ENCODE assay signal across 11 mouse cellular contexts in genomic region chr16:77166722-77167121, GRCm38 (mm10).
A peak's percentile ranks its signal among the peaks of the same experiment; 100 is the strongest.
DNase-seq lines count a peak whose midpoint lies in the region; ATAC-seq and TF ChIP-seq lines count a peak whose summit lies in the region.
"Had no signal": no experiment of that assay in that cellular context is flagged by ENCODE, and none has a peak within 500 bp of the region (broad histone marks: within the 10 kb centered on the region; RNA-seq: fewer than 3 reads in every experiment).

No protein-coding gene starts in this region.

- ATAC-seq in forebrain, embryonic 11.5 days (replicated peaks; ENCODE audit: low FRiP score) = no peak

- no peak for TF ChIP-seq CTCF in cerebellum, adult 2 months (IDR thresholded peaks at IDR 0.05; ENCODE audit: borderline replicate concordance, insufficient read depth, low read depth, low read length)
- peak; percentile 72 for TF ChIP-seq CTCF in layer of hippocampus, adult 2 months (conservative IDR thresholded peaks at IDR 0.05)

- no peaks in the 10 kb centered on the region for H3K36me3 ChIP-seq in forebrain, embryonic 11.5 days (ENCODE audit: control insufficient read depth, insufficient read depth, low read length)
- H3K36me3 ChIP-seq: hindbrain, embryonic 15.5 days; limb, embryonic 12.5 days had no signal

- H3K4me1 ChIP-seq in cerebellum, adult 2 months (ENCODE audit: control insufficient read depth, insufficient read depth, low read length) = no peaks in the 10 kb centered on the region
- H3K4me1 ChIP-seq in forebrain, embryonic 11.5 days (replicated peaks; ENCODE audit: control insufficient read depth, insufficient read depth, low read length) = no peaks in the 10 kb centered on the region
- H3K4me1 ChIP-seq: hindbrain, embryonic 15.5 days; limb, embryonic 12.5 days had no signal

- H3K4me2 ChIP-seq in forebrain, embryonic 11.5 days (ENCODE audit: low read depth, low read length, severe bottlenecking) = no peak overlapping the region
- H3K4me2 ChIP-seq: hindbrain, embryonic 15.5 days; limb, embryonic 12.5 days had no signal

- H3K27ac ChIP-seq in cerebellum, adult 2 months (ENCODE audit: insufficient read depth, low read length) = no peak overlapping the region
- no peak overlapping the region for H3K27ac ChIP-seq in layer of hippocampus, adult 2 months
- no peak overlapping the region for H3K27ac ChIP-seq in forebrain, embryonic 11.5 days (ENCODE audit: low read depth, low read length)
- H3K27ac ChIP-seq: hindbrain, embryonic 15.5 days; limb, embryonic 12.5 days had no signal

- DNase-seq in cerebellum, postnatal 10 days = peak; percentile 57 to 61
- DNase-seq in cerebellum, adult 2 months = no peak
- no peak for DNase-seq in layer of hippocampus, adult 2 months (ENCODE audit: low spot score in 2 of 2)
- DNase-seq in layer of hippocampus, postnatal 14 days (ENCODE audit: low spot score in 2 of 2) = no peak
- peak; percentile 16 to 17 for DNase-seq in B cell, adult 2 months
- DNase-seq in embryo, embryonic 9.5 days (ENCODE audit: extremely low spot score) = peak; percentile 38
- DNase-seq in adipocyte (ENCODE audit: low spot score) = no peak
- no peak for DNase-seq in forebrain, embryonic 11.5 days (ENCODE audit: low spot score)

- no peaks in the 10 kb centered on the region for H3K9me3 ChIP-seq in forebrain, embryonic 11.5 days (ENCODE audit: control insufficient read depth, low read length)
- H3K9me3 ChIP-seq: hindbrain, embryonic 15.5 days; limb, embryonic 12.5 days had no signal

- no peak for TF ChIP-seq POLR2A in cerebellum, adult 2 months (IDR thresholded peaks at IDR 0.05; ENCODE audit: borderline replicate concordance, insufficient read depth, low read length)

- H3K27me3 ChIP-seq in cerebellum, adult 2 months (ENCODE audit: control insufficient read depth, insufficient read depth, low read length) = no peaks in the 10 kb centered on the region
- no peaks in the 10 kb centered on the region for H3K27me3 ChIP-seq in forebrain, embryonic 11.5 days (ENCODE audit: control insufficient read depth, insufficient read depth, low read length)
- H3K27me3 ChIP-seq: hindbrain, embryonic 15.5 days; limb, embryonic 12.5 days had no signal

- no peak overlapping the region for H3K9ac ChIP-seq in forebrain, embryonic 11.5 days (ENCODE audit: low read length)
- H3K9ac ChIP-seq: hindbrain, embryonic 15.5 days; limb, embryonic 12.5 days had no signal

- H3K4me3 ChIP-seq in cerebellum, adult 2 months (replicated peaks; ENCODE audit: insufficient read depth, low read depth, low read length) = no peak overlapping the region
- no peak overlapping the region for H3K4me3 ChIP-seq in layer of hippocampus, adult 2 months
- H3K4me3 ChIP-seq in forebrain, embryonic 11.5 days (ENCODE audit: low read depth, low read length) = no peak overlapping the region
- H3K4me3 ChIP-seq: erythroblast, embryonic 14.5 days; hindbrain, embryonic 15.5 days; limb, embryonic 12.5 days had no signal

- 77% methylated on average over 4 of the region's 4 CpGs for WGBS in cerebellum, adult 2 months
- 62% methylated on average over 4 of the region's 4 CpGs for WGBS in forebrain, embryonic 11.5 days

Comparison
In these comparisons a context has a peak if more than half of its experiments do, and no peak if none do; other contexts are left out.
1. DNase-seq: peak in cerebellum, postnatal 10 days (2 of 2), B cell, adult 2 months (2 of 2) and embryo, embryonic 9.5 days (single experiment); none in cerebellum, adult 2 months (0 of 2), layer of hippocampus, adult 2 months (0 of 2), layer of hippocampus, postnatal 14 days (0 of 2), adipocyte (single experiment) and forebrain, embryonic 11.5 days (single experiment).